Mouse (Mus musculus) neutrophil, adult 65 days (primary cell): Measurements from ENCODE around the gene Tgm3. TPM values are rescaled to one million over a fixed set of nuclear protein-coding genes. Genes with fewer than 3 reads are reported as not detected.

ENCODE experiments used
- total RNA-seq: library from RNA; stranded (reverse); gene quantifications from 2 replicates; pipeline ENCODE4 v1.2.4, GENCODE M21; 2023

Tgm3 gene
- total RNA-seq: 6.6 and 7.1 TPM in 2 replicates

DNA sequence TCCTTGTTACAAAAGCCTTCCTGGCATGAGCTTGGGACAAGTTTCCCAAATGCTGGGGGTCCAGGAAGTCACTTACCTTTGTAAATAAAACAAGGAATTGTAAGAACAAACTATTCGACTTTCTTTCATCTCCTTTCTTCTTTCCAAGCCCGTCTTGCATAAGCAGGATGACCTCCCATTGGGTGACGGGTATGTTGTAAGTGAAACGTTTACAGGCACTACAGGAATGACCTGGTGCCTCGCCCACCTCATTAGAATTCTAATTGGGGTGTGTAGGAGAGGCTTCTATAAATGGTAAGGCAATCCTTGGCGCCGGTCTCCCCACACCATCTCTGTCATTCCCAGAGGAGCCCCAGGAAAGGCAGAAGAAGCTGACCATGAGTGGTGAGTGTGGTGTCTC, at the start of gene Tgm3:
Tgm3 (plus strand) TSS at position 324 of the 400 bp plus-strand sequence.

Other genes with a start within 250 kb of the Tgm3 start
- gene Stk35, start 211.8 kb upstream of the Tgm3 start, total RNA-seq: 29.6 and 40.7 TPM in 2 replicates
- not detected in 2 replicates for gene Tgm6, start 100.1 kb downstream of the Tgm3 start, total RNA-seq
- 116 and 127 TPM in 2 replicates for gene Snrpb, start 167.1 kb downstream of the Tgm3 start, total RNA-seq
- not detected in 2 replicates for gene Tmc2, start 182.8 kb downstream of the Tgm3 start, total RNA-seq